Mouse (Mus musculus) liver, embryonic 15.5 days (tissue): ENCODE measurements around the gene Myo18a. TPM values are rescaled to one million over a fixed set of nuclear protein-coding genes. Genes with fewer than 3 reads are reported as not detected.

Source experiments
- ATAC-seq: fragments of 200-750 bp; cut with Nextera tagmentation; 2 replicates; pipeline ENCODE4 v1.8.0; 2017; ENCODE audit warnings: moderate number of reproducible peaks, mild to moderate bottlenecking, moderate library complexity; ENCODE audit not compliant: insufficient read depth
- H3K27ac ChIP-seq: fragments of 300-500 bp; sonication (generic); replicated peaks from 2 replicates; pipeline ENCODE4 v1.5.1; 2015; ENCODE audit warnings: mild to moderate bottlenecking, inconsistent platforms
- H3K27me3 ChIP-seq: fragments of 300-500 bp; sonication (generic); 2 replicates; pipeline ENCODE4 v1.6.1; 2015; ENCODE audit warnings: mild to moderate bottlenecking, inconsistent platforms
- H3K36me3 ChIP-seq: fragments of 300-500 bp; sonication (generic); replicated peaks from 2 replicates; pipeline ENCODE4 v1.6.1; 2015; ENCODE audit warnings: moderate library complexity, mild to moderate bottlenecking, inconsistent platforms
- H3K4me1 ChIP-seq: fragments of 300-500 bp; sonication (generic); replicated peaks from 2 replicates; pipeline ENCODE4 v1.6.1; 2015; ENCODE audit warnings: inconsistent platforms
- H3K4me2 ChIP-seq: fragments of 300-500 bp; sonication (generic); 2 replicates; pipeline ENCODE4 v1.6.1; 2015; ENCODE audit warnings: moderate library complexity, mild to moderate bottlenecking, inconsistent platforms
- H3K4me3 ChIP-seq: fragments of 300-500 bp; sonication (generic); replicated peaks from 2 replicates; pipeline ENCODE4 v1.5.1; 2015; ENCODE audit warnings: mild to moderate bottlenecking, inconsistent platforms
- H3K9ac ChIP-seq: fragments of 300-500 bp; sonication (generic); 2 replicates; pipeline ENCODE4 v1.6.1; 2015; ENCODE audit warnings: moderate library complexity, mild to moderate bottlenecking, inconsistent platforms
- H3K9me3 ChIP-seq: fragments of 300-500 bp; sonication (generic); replicated peaks from 2 replicates; pipeline ENCODE4 v1.6.1; 2016; ENCODE audit warnings: inconsistent platforms
- WGBS: fragments of 180-500 bp; shearing (Covaris S2); methylation state at CpG from one replicate; pipeline ENCODE4 v1.1.7; 2015; ENCODE audit warnings: mixed read lengths; ENCODE audit not compliant: insufficient replicate concordance; 5-methylcytosine and 5-hydroxymethylcytosine counted together
- polyA plus RNA-seq: library from polyadenylated mRNA; unstranded; fragments of >200 nt; fragmentation: Nextera tagmentation; extraction: Ambion mirVana; gene quantifications from 2 replicates; pipeline ENCODE4 v1.2.1, GENCODE M21; 2015

Gene Myo18a
- polyA plus RNA-seq, 1 experiment from 2014 or later: 15.7 TPM

- H3K9ac ChIP-seq: peak overlapping the region; percentile 50
- no peak for ATAC-seq
- H3K4me2 ChIP-seq: peak overlapping the region; percentile 83
- no peaks in the 10 kb centered on the region for H3K9me3 ChIP-seq
- H3K36me3 ChIP-seq: peaks cover 12% of the 10 kb centered on the region; the same call in 1 of the 2 replicates
- peak overlapping the region; percentile 91 for H3K27ac ChIP-seq
- peaks cover 94% of the 10 kb centered on the region for H3K4me1 ChIP-seq
- no peaks in the 10 kb centered on the region for H3K27me3 ChIP-seq
- H3K4me3 ChIP-seq: peak overlapping the region; percentile 47
- 35% methylated on average over 5 of the region's 5 CpGs for WGBS
These were observed 22.3 kb downstream of the Myo18a start for GRCm38 (mm10) chr11:77785396-77785767.

GRCm38 (mm10) chr11:77785768-77786561 is 22.9 kb downstream of the Myo18a start:
- Histone ChIP-seq H3K4me1 (peaks cover 94% of the 10 kb centered on the region), H3K9me3 (no peaks in the 10 kb centered on the region), H3K27ac (peak overlapping the region; percentile 91), H3K4me2 (peak overlapping the region; percentile 83), H3K4me3 (peak overlapping the region; percentile 47), H3K36me3 (peaks cover 7% of the 10 kb centered on the region; the same call in 1 of the 2 replicates), H3K27me3 (no peaks in the 10 kb centered on the region), H3K9ac (peak overlapping the region; percentile 50)
- 25% methylated on average over 7 of the region's 7 CpGs for WGBS
- ATAC-seq: no peak

- Histone ChIP-seq H3K9ac (peak within 1 kb of the TSS; percentile 50), H3K36me3 (no peaks in the 10 kb centered on the region)
- ATAC-seq: no peak
These were observed 24.7 kb downstream of the Myo18a start, which contains the start of gene Gm10277 for GRCm38 (mm10) chr11:77787707-77788106. TSS of gene Gm10277 (minus strand) at chr11:77787747.

GRCm38 (mm10) chr11:77789512-77789911 is 26.5 kb downstream of the Myo18a start:
- Histone ChIP-seq H3K4me1 (peaks cover 88% of the 10 kb centered on the region), H3K9ac (no peak overlapping the region), H3K36me3 (no peaks in the 10 kb centered on the region), H3K4me3 (no peak overlapping the region), H3K9me3 (no peaks in the 10 kb centered on the region), H3K27me3 (no peaks in the 10 kb centered on the region), H3K4me2 (no peak overlapping the region), H3K27ac (0 out of 2 replicates have a peak overlapping the region, but pooled peaks have one; percentile 3)
- ATAC-seq: no peak
- 79% methylated on average over 5 of the region's 5 CpGs for WGBS

More at GRCm38 (mm10) chr11:77787707-77788106, 24.7 kb downstream of the Myo18a start, which contains the start of gene Gm10277:
- no peak within 1 kb of the TSS for H3K4me3 ChIP-seq
- no peaks in the 10 kb centered on the region for H3K9me3 ChIP-seq
- H3K4me1 ChIP-seq: peaks cover 94% of the 10 kb centered on the region
- peak within 1 kb of the TSS; percentile 91 for H3K27ac ChIP-seq
- H3K4me2 ChIP-seq: 0 out of 2 replicates have a peak within 1 kb of the TSS, but pooled peaks have one; percentile 0
- H3K27me3 ChIP-seq: no peaks in the 10 kb centered on the region
- WGBS: 29% methylated on average over 5 of the region's 5 CpGs

GRCm38 (mm10) chr11:77790286-77790685 is 27.2 kb downstream of the Myo18a start:
- Histone ChIP-seq H3K27ac (peak overlapping the region; percentile 82), H3K27me3 (no peaks in the 10 kb centered on the region), H3K36me3 (no peaks in the 10 kb centered on the region), H3K4me1 (peaks cover 80% of the 10 kb centered on the region), H3K9ac (peak overlapping the region; percentile 37; the same call in 1 of the 2 replicates), H3K9me3 (no peaks in the 10 kb centered on the region), H3K4me3 (no peak overlapping the region), H3K4me2 (peak overlapping the region; percentile 35)
- 12% methylated on average over 9 of the region's 9 CpGs for WGBS
- ATAC-seq: no peak

- H3K4me3 ChIP-seq: no peak overlapping the region
- peak overlapping the region; percentile 47 for H3K4me2 ChIP-seq
- peak overlapping the region; percentile 82 for H3K27ac ChIP-seq
- H3K9me3 ChIP-seq: no peaks in the 10 kb centered on the region
- no peaks in the 10 kb centered on the region for H3K36me3 ChIP-seq
- H3K9ac ChIP-seq: peak overlapping the region; percentile 15; the same call in 1 of the 2 replicates
- no peaks in the 10 kb centered on the region for H3K27me3 ChIP-seq
- no peak for ATAC-seq
- WGBS: 33% methylated on average over 8 of the region's 8 CpGs
- H3K4me1 ChIP-seq: peaks cover 70% of the 10 kb centered on the region
These were observed 28.2 kb downstream of the Myo18a start for GRCm38 (mm10) chr11:77791241-77791727.

GRCm38 (mm10) chr11:77791752-77792565 is 28.9 kb downstream of the Myo18a start:
- Histone ChIP-seq H3K27ac (peak overlapping the region; percentile 82), H3K9ac (peak overlapping the region; percentile 15; the same call in 1 of the 2 replicates), H3K4me2 (peak overlapping the region; percentile 47), H3K9me3 (no peaks in the 10 kb centered on the region), H3K36me3 (no peaks in the 10 kb centered on the region), H3K27me3 (no peaks in the 10 kb centered on the region), H3K4me1 (peaks cover 64% of the 10 kb centered on the region), H3K4me3 (no peak overlapping the region)
- ATAC-seq: peak; percentile 59
- 17% methylated on average over 12 of the region's 12 CpGs for WGBS

GRCm38 (mm10) chr11:77792566-77792909 is 29.5 kb downstream of the Myo18a start:
- Histone ChIP-seq H3K4me2 (peak overlapping the region; percentile 73), H3K9me3 (no peaks in the 10 kb centered on the region), H3K27ac (peak overlapping the region; percentile 82), H3K4me1 (peaks cover 58% of the 10 kb centered on the region), H3K9ac (peak overlapping the region; percentile 15; the same call in 1 of the 2 replicates), H3K36me3 (no peaks in the 10 kb centered on the region), H3K4me3 (no peak overlapping the region), H3K27me3 (no peaks in the 10 kb centered on the region)
- WGBS: 67% methylated on average over 7 of the region's 7 CpGs
- no peak for ATAC-seq

GRCm38 (mm10) chr11:77793238-77793930 is 30.3 kb downstream of the Myo18a start:
- Histone ChIP-seq H3K36me3 (no peaks in the 10 kb centered on the region), H3K4me2 (peak overlapping the region; percentile 73), H3K9me3 (no peaks in the 10 kb centered on the region), H3K4me3 (peak overlapping the region; percentile 55), H3K4me1 (peaks cover 50% of the 10 kb centered on the region), H3K27me3 (no peaks in the 10 kb centered on the region), H3K9ac (peak overlapping the region; percentile 52), H3K27ac (peak overlapping the region; percentile 82)
- 2% methylated on average over 19 of the region's 19 CpGs for WGBS
- peak; percentile 84 for ATAC-seq

GRCm38 (mm10) chr11:77795216-77795615 is 32.2 kb downstream of the Myo18a start:
- no peaks in the 10 kb centered on the region for H3K27me3 ChIP-seq
- WGBS: 65% methylated on average over 5 of the region's 5 CpGs
- H3K4me2 ChIP-seq: no peak overlapping the region
- H3K36me3 ChIP-seq: no peaks in the 10 kb centered on the region
- peaks cover 48% of the 10 kb centered on the region for H3K4me1 ChIP-seq
- H3K9me3 ChIP-seq: no peaks in the 10 kb centered on the region
- H3K27ac ChIP-seq: no peak overlapping the region
- no peak overlapping the region for H3K9ac ChIP-seq
- H3K4me3 ChIP-seq: no peak overlapping the region
- no peak for ATAC-seq
